Mouse (Mus musculus): ENCODE results near the gene Gm5148.

GRCm38 (mm10) chr3:37765971-37766370 is 41.7 kb upstream of the Gm5148 start:
- TF ChIP-seq CTCF (IDR thresholded peaks at IDR 0.05; ENCODE audit: control insufficient read depth, insufficient read depth, insufficient replicate concordance, low read depth, low read length) (no peak), POLR2A (IDR thresholded peaks at IDR 0.05; ENCODE audit: control insufficient read depth, low read depth, low read length) (no peak)

Data from testis, adult 2 months (tissue).